Mouse (Mus musculus) neural tube, embryonic 12.5 days (tissue): ENCODE results near the gene Stxbp1. TPM values are rescaled to one million over a fixed set of nuclear protein-coding genes. Genes with fewer than 3 reads are reported as not detected.

Experiments used
- ATAC-seq: fragments of 200-750 bp; cut with Nextera tagmentation; 2 replicates; pipeline ENCODE4 v1.8.0; 2017; ENCODE audit warnings: low read depth, mild to moderate bottlenecking, moderate TSS enrichment, moderate library complexity; ENCODE audit not compliant: low FRiP score
- H3K27ac ChIP-seq: fragments of 300-500 bp; sonication (generic); 2 replicates; pipeline ENCODE4 v1.5.1; 2016
- H3K27me3 ChIP-seq: fragments of 300-500 bp; sonication (generic); replicated peaks from 2 replicates; pipeline ENCODE4 v1.6.1; 2016; ENCODE audit warnings: mild to moderate bottlenecking
- H3K36me3 ChIP-seq: fragments of 300-500 bp; sonication (generic); 2 replicates; pipeline ENCODE4 v1.6.1; 2016; ENCODE audit warnings: mild to moderate bottlenecking
- H3K4me1 ChIP-seq: fragments of 300-500 bp; sonication (generic); 2 replicates; pipeline ENCODE4 v1.6.1; 2016
- H3K4me2 ChIP-seq: fragments of 300-500 bp; sonication (generic); replicated peaks from 2 replicates; pipeline ENCODE4 v1.6.1; 2016; ENCODE audit warnings: mild to moderate bottlenecking
- H3K4me3 ChIP-seq: fragments of 300-500 bp; sonication (generic); 2 replicates; pipeline ENCODE4 v1.5.1; 2016
- H3K9ac ChIP-seq: fragments of 300-500 bp; sonication (generic); 2 replicates; pipeline ENCODE4 v1.6.1; 2016; ENCODE audit warnings: mild to moderate bottlenecking
- H3K9me3 ChIP-seq: fragments of 300-500 bp; sonication (generic); 2 replicates; pipeline ENCODE4 v1.6.1; 2016; ENCODE audit warnings: mild to moderate bottlenecking
- WGBS: fragments of 180-500 bp; shearing (Covaris S2); methylation state at CpG from one replicate; pipeline ENCODE4 v1.1.7; 2016; 5-methylcytosine and 5-hydroxymethylcytosine counted together
- polyA plus RNA-seq: library from polyadenylated mRNA; unstranded; fragments of >200 nt; fragmentation: Nextera tagmentation; extraction: Ambion mirVana; gene quantifications from 2 replicates; pipeline ENCODE4 v1.2.1, GENCODE M21; 2016

The Stxbp1 gene
- polyA plus RNA-seq, 1 experiment from 2014 or later: 130 TPM

DNA sequence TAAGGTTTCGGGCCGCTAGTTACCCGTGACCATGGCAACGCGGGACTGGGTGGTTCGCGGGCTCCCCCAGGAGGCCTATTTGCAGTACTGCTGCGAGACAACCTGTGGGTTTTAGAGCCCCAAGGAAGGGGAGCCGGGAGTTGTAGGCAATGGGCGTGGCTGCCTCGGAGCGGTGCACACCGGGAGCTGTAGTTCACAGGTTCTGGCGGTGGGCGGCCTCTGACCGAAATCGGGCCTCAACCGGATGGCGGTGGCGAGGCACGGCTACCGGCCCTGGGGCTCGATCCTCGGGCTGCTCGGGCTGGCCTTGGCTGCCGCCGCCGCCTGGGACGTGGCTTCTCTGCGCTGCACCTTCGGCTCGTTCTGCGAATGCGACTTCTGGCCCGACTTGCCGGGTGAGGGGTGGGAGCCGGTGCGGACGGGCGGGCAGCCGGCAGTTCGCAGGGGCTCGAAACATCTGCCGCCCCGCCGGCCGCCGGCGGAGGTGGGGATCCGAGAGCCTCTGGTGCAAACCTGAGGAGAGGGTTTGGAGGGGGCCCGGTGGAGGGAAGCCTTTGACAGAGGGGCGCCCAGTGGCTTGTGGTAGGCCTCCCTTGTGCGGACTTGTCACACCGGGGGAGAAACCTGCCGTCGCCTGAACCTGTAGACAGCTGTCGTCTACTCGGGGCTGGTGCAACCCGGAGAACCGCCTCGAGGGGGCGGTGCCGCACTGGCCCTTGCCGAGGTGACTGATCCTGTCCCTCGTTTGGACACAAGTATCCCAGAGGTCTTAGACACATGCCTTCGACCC lies 89.8 kb downstream of the Stxbp1 start, which contains the start of gene Tor2a:
TSS of gene Tor2a (plus strand) at position 179 of the 790 bp plus-strand sequence.
- peak within 1 kb of the TSS; percentile 74 for H3K27ac ChIP-seq
- WGBS: under 1% methylated on average over 66 of the region's 66 CpGs
- peak within 1 kb of the TSS; percentile 69 for H3K4me3 ChIP-seq
- H3K4me1 ChIP-seq: peaks cover 4% of the 10 kb centered on the region
- peaks cover 46% of the 10 kb centered on the region for H3K36me3 ChIP-seq
- H3K9ac ChIP-seq: peak within 1 kb of the TSS; percentile 90
- no peaks in the 10 kb centered on the region for H3K27me3 ChIP-seq
- H3K4me2 ChIP-seq: peak within 1 kb of the TSS; percentile 61
- H3K9me3 ChIP-seq: no peaks in the 10 kb centered on the region
- ATAC-seq: peak; percentile 94

DNA sequence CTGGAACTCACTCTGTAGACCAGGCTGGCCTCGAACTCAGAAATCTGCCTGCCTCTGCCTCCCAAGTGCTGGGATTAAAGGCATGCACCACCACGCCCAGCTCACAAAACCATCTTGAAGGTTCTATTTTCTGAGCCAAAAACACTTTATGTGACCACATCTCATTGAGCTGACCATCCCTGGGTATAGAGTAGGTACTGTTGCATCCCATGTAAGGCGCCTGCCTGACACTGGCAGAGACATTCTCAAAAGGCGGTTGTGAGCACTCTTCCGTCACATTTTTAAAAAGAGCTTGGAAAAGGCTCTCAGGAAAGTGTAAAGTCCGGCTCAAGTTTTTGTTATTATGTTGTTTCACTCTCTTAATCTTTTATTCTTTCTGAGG lies 90.4 kb downstream of the Stxbp1 start:
- no peak overlapping the region for H3K4me3 ChIP-seq
- peak; percentile 34; the same call in 1 of the 2 replicates for ATAC-seq
- no peak overlapping the region for H3K27ac ChIP-seq
- peak overlapping the region; percentile 10; the same call in 1 of the 2 replicates for H3K4me2 ChIP-seq
- H3K9ac ChIP-seq: no peak overlapping the region
- H3K27me3 ChIP-seq: no peaks in the 10 kb centered on the region
- peaks cover 41% of the 10 kb centered on the region for H3K36me3 ChIP-seq
- no peaks in the 10 kb centered on the region for H3K9me3 ChIP-seq
- WGBS: 37% methylated on average over 6 of the region's 6 CpGs
- peaks cover 9% of the 10 kb centered on the region for H3K4me1 ChIP-seq

DNA sequence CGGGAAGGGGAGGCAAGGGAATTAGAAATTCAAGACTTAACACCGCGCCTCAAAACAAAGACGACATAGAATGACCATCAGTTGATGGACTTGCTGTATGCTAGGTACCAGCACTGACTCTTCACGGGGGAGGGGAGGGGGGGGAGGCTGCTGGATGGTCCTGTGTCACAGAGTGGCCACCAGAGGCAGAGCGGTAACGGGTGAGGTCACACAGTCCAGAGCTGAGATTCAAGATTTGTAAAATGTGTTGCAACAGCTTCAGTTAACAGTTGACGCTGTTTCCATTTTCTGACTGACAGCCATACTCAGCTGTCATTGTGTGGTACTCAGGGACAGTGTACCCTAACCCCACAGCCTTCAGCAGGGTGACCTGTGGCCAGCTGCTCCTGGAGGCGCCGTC lies 94.9 kb downstream of the Stxbp1 start:
- Histone ChIP-seq H3K4me2 (peak overlapping the region; percentile 63), H3K27ac (no peak overlapping the region), H3K4me3 (no peak overlapping the region), H3K27me3 (no peaks in the 10 kb centered on the region), H3K4me1 (peaks cover 25% of the 10 kb centered on the region), H3K9me3 (no peaks in the 10 kb centered on the region), H3K36me3 (peaks cover 46% of the 10 kb centered on the region), H3K9ac (0 out of 2 replicates have a peak overlapping the region, but pooled peaks have one; percentile 55)
- no peak for ATAC-seq
- WGBS: 64% methylated on average over 10 of the region's 10 CpGs

DNA sequence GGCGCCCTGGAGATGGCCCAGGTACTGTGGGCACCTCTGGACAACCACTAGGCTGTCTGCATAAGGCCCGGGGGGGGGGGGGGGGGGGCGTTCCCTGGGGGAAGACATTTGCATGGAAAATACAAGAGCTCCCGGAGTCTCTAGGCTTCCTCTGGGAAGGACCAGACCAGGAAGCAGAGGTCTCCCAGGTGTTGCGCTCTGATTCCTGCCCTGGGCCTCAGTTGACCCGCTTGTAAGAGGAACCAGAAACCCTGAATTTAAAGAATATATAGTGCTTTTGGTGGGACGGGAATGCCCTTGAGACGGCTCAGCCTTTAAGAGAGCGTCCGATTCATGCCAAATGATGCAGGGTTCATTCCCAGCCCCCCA lies 95.4 kb downstream of the Stxbp1 start:
- Histone ChIP-seq H3K27ac (peak overlapping the region; percentile 62), H3K4me3 (peak overlapping the region; percentile 30), H3K27me3 (no peaks in the 10 kb centered on the region), H3K9me3 (no peaks in the 10 kb centered on the region), H3K9ac (peak overlapping the region; percentile 55), H3K36me3 (peaks cover 51% of the 10 kb centered on the region), H3K4me2 (peak overlapping the region; percentile 63), H3K4me1 (peaks cover 25% of the 10 kb centered on the region)
- 24% methylated on average over 8 of the region's 10 CpGs for WGBS
- no peak for ATAC-seq

DNA sequence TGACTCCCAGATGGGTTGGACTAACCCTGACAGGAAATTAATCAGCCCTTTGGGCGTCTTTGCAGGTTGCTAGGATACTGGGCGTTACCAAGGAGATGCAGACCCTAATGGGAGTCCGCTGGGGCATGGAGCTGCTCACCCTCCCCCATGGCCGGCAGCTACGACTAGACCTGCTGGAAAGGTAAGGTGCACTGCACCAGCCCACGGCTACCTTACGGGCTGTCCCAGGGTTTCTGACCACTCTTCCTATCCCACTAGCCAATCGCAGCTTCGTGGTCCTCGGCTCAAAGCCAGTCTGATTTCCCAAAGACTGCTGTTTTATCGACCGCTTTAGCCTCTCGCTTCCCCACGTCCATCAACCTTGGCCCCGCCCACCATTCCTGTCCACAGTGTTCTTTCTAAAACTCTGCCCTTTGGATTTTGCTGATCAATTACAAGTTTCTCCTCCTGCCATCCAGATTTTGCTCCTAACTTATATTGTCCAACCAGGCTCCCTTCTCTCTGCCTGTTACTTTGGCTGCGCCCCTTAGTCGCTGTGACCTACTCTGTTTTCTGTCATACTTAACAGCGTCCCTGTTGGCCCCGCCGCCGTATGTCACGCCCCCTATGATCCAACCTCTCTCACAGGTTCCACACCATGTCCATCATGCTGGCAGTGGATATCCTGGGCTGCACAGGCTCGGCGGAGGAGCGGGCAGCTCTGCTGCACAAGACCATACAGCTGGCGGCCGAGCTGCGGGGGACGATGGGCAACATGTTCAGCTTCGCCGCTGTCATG lies 96.0 kb downstream of the Stxbp1 start:
- Histone ChIP-seq H3K4me3 (peak overlapping the region; percentile 30), H3K27me3 (no peaks in the 10 kb centered on the region), H3K36me3 (peaks cover 57% of the 10 kb centered on the region), H3K9ac (peak overlapping the region; percentile 55), H3K9me3 (no peaks in the 10 kb centered on the region), H3K4me2 (peak overlapping the region; percentile 63), H3K4me1 (peaks cover 25% of the 10 kb centered on the region), H3K27ac (peak overlapping the region; percentile 62)
- 7% methylated on average over 31 of the region's 31 CpGs for WGBS
- peak; percentile 82 for ATAC-seq

DNA sequence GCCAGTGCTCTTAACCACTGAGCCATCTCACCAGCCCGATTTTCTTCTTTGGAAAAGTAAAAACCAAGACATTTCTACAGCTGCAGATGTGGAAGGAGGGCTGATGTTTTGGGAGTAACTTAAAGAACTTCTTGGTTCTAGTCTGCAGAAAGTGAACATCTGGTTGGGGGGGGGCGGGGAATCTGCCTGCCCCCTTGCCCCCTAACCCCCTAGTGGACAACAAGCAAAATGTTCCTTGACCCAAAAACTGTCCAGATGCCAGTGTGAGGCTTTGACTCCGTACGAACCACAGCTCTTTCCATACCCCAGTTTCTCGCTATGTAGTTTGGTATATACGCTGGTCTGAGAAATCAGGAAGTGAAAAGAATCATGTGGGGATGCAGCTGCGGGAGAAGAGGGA lies 96.8 kb downstream of the Stxbp1 start:
- 73% methylated on average over 7 of the region's 7 CpGs for WGBS
- no peak for ATAC-seq
- no peaks in the 10 kb centered on the region for H3K27me3 ChIP-seq
- H3K4me1 ChIP-seq: peaks cover 25% of the 10 kb centered on the region
- no peak overlapping the region for H3K27ac ChIP-seq
- H3K9me3 ChIP-seq: no peaks in the 10 kb centered on the region
- H3K4me3 ChIP-seq: no peak overlapping the region
- H3K36me3 ChIP-seq: peaks cover 65% of the 10 kb centered on the region
- no peak overlapping the region for H3K9ac ChIP-seq
- H3K4me2 ChIP-seq: 0 out of 2 replicates have a peak overlapping the region, but pooled peaks have one; percentile 63

DNA sequence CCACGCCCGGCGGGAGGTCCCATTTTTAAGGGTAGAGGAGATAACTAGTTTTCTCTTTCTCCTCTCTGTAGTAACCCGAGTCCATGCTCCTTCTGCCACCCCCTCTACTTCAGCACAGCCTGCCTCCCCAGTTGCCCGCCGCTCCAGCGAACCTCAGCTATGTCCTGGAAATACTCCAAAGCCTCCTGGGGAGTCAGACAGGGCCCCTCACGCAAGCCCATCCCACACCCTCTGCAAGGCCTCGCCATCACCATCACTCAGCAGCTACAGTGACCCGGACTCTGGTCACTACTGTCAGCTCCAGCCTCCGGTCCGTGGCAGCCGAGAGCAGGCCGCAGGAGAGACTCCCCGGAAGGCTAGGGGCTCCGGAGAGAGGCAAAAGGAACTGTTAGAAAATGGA lies 98.0 kb downstream of the Stxbp1 start:
- Histone ChIP-seq H3K4me2 (no peak overlapping the region), H3K4me1 (peaks cover 25% of the 10 kb centered on the region), H3K36me3 (peaks cover 65% of the 10 kb centered on the region), H3K9ac (no peak overlapping the region), H3K27me3 (no peaks in the 10 kb centered on the region), H3K27ac (no peak overlapping the region), H3K4me3 (no peak overlapping the region), H3K9me3 (no peaks in the 10 kb centered on the region)
- ATAC-seq: no peak
- 91% methylated on average over 16 of the region's 16 CpGs for WGBS

DNA sequence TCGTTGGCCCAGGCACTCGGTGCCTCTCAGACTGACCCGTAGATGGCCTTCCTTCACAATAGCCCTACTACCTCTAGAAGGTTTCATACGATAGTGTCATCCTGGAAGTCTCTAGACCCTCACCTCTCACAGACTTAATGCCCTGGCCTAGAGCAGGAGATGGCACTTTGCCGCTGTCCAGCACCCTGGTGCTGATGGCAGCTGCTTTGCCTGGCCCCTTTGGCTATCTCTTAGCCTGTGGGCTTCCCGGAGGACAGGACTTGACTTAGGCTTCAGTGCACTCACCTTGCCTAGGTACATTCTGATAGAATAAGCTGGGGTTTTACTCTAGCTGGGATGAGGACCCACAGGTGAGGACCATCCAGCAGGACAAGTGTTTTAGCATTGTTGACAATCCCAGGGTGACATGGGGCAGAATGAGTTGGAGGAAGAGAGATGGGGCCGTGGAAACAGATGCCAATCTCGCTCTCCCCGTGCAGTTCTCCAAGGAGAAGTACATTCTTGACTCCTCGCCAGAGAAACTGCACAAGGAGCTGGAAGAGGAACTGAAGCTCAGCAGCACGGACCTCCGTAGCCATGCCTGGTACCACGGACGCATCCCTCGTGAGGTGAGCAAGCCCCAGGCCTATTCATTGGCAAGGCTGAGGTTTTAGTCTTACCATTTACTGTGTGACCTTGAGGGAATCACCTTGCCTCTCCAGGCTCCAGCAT lies 102.6 kb downstream of the Stxbp1 start:
- H3K9me3 ChIP-seq: no peaks in the 10 kb centered on the region
- no peak overlapping the region for H3K9ac ChIP-seq
- 76% methylated on average over 15 of the region's 15 CpGs for WGBS
- 0 out of 2 replicates have a peak, but pooled peaks cover 3% of the 10 kb centered on the region for H3K27me3 ChIP-seq
- H3K4me3 ChIP-seq: no peak overlapping the region
- peaks cover 45% of the 10 kb centered on the region for H3K36me3 ChIP-seq
- H3K27ac ChIP-seq: no peak overlapping the region
- H3K4me1 ChIP-seq: peaks cover 21% of the 10 kb centered on the region
- H3K4me2 ChIP-seq: no peak overlapping the region
- ATAC-seq: no peak

DNA sequence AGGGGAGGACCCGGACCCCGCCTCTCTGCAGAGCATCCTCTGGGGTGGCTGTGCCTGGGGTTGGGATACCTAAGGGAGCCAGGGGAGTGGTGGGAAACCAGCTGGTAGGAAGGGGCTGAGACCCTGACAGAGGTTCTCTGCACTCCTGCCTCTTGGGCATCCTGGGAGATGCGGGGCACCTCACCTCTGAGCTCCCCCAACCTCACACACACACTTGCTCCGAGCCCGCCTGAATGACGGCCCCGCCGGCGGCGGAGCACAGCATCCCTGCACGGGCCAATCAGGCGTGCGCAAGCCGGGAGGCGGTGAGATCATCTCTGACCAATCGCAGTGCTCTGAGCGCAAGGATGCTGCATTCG lies 104.9 kb downstream of the Stxbp1 start:
- Histone ChIP-seq H3K4me3 (peak overlapping the region; percentile 79), H3K9me3 (no peaks in the 10 kb centered on the region), H3K4me1 (peaks cover 21% of the 10 kb centered on the region), H3K9ac (peak overlapping the region; percentile 83), H3K4me2 (peak overlapping the region; percentile 97), H3K36me3 (peaks cover 31% of the 10 kb centered on the region), H3K27me3 (0 out of 2 replicates have a peak, but pooled peaks cover 3% of the 10 kb centered on the region), H3K27ac (peak overlapping the region; percentile 83)
- peak; percentile 90 for ATAC-seq
- WGBS: 1% methylated on average over 18 of the region's 18 CpGs

DNA sequence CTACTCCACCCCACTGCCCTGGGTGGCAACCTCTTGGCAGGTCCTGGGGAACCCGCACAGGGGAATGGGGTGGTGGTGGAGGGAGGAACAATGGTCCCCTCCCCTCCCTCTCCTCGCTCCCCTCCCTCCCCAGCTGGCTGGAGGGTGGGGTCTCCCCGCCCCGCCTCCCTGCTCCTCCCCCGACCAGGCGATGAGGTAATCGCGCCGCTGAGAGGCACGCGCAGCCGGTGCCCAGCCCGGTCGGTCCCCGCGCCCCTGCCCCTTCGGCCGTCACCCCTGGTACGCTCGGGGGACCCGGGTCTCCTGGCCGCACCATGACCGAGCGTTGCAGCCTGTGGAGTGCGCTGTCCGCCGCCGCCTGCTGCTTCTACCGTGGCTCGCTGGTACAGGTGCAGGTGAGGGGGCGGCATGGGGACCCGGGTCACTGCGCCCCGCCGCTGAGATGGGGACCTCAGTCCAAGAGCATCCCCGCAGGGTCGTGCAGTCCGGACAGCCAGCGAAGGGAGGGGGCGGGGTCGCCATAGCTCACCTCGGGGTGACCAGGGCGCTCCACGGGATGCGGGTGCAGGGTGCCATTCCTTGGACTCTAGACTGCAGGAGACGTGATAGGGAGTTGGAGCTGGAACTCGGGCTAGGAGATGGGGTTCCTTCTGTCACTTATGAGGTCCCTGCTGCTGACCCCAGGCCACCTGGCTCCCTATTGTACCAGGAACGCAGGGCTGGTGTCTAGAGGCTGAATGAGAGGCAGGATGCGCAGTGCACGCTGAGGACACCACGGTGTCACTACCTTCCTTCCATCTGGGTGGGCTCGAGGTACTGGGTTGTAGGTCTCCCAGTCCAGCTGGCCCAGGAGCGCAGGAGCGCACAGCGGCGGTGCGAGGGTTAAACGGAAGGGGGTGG lies 105.5 kb downstream of the Stxbp1 start:
- WGBS: 2% methylated on average over 54 of the region's 58 CpGs
- Histone ChIP-seq H3K36me3 (peaks cover 24% of the 10 kb centered on the region), H3K4me2 (peak overlapping the region; percentile 97), H3K4me1 (peaks cover 21% of the 10 kb centered on the region), H3K9me3 (no peaks in the 10 kb centered on the region), H3K9ac (peak overlapping the region; percentile 83), H3K27ac (peak overlapping the region; percentile 83), H3K4me3 (peak overlapping the region; percentile 79), H3K27me3 (0 out of 2 replicates have a peak, but pooled peaks cover 3% of the 10 kb centered on the region)
- ATAC-seq: peak; percentile 61

DNA sequence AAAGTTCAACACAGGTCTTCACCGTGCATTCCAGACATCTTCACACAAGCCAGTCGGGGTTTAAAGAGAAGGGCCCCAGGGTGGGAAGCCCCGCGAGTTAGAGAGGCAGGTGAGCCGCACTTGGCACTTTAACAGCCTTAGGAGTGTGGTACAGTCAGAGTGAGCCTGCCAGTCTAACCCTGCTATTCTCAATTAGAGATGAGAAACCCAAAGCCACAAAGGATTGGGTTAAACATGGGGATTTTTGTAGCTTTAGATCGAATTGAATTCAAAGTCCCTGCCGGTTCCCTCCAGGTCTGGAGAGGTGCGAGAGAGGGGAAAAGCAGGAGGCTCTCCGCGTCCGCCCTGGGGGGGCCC lies 106.2 kb downstream of the Stxbp1 start, which contains the start of gene 6330409D20Rik:
TSS of gene 6330409D20Rik (minus strand) at position 101 of the 357 bp plus-strand sequence.
- Histone ChIP-seq H3K9me3 (no peaks in the 10 kb centered on the region), H3K36me3 (peaks cover 18% of the 10 kb centered on the region), H3K9ac (peak within 1 kb of the TSS; percentile 83), H3K4me3 (peak within 1 kb of the TSS; percentile 79), H3K4me2 (peak within 1 kb of the TSS; percentile 97), H3K27ac (peak within 1 kb of the TSS; percentile 83), H3K4me1 (peaks cover 21% of the 10 kb centered on the region), H3K27me3 (0 out of 2 replicates have a peak, but pooled peaks cover 3% of the 10 kb centered on the region)
- 10% methylated on average over 11 of the region's 11 CpGs for WGBS
- ATAC-seq: no peak
